Mouse (Mus musculus) spleen, postnatal 36 days (tissue): Measurements from ENCODE around the gene Acsl1.
A peak's percentile ranks its signal among the peaks of the same experiment; 100 is the strongest.

Source experiments
- DNase-seq, 2 experiments: peaks; one replicate each; pipeline ENCODE4 v3.0.0; 2022; ENCODE audit warnings: low spot score in 2 of 2, mixed read lengths in 1 of 2

Acsl1 gene

DNA sequence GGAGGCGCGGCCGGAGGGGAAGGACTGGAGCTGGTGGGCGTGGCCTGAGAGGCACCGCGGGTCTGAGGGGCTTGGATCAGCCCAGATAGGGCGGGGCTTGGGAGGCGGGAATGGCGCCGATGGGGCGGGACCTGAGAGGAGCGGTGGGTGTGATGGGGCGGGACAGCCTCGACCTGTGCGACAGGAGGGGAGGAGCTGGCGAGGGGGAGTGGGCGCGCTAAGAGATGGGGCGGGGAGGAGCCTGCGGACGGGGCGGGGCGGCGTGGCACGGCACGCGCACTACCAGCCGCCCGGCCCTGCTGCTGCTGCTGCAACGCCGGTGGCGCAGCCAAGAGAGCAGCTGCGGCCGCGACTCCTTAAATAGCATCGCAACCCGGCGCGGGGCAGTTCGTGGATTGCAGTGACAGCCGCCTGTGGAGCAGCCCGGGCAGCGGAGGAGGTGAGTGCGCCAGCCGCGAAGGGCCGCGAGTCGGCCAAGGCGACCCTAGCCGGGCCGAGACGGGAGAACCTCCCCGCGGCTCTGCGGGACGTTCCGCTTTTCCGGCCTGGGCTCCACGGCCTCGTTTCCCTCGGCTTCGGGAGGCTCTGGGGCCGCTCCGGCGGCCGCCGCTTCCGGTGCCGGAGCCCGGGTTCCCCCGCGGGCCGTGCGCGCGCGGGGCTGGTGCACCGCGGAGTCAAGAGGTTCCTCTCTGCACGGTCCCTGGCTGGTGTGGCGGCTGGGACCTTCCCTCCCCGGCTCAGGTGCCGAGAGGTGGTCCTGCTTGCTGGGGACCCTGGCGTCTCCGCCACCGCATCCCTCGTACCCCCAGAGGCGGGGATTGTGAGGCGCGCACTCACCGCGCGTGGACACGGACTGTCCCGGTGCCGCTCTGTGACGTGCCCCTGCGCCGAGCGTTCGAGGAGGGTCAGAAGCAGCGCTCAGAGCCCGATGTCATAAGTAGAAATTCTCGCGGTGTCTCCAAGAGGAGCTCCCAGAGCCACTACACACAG is at the start of gene Acsl1:
Gene Acsl1, plus strand, starts transcription at position 246 of the 990 bp plus-strand sequence.
- peak; percentile 100 for DNase-seq

DNA sequence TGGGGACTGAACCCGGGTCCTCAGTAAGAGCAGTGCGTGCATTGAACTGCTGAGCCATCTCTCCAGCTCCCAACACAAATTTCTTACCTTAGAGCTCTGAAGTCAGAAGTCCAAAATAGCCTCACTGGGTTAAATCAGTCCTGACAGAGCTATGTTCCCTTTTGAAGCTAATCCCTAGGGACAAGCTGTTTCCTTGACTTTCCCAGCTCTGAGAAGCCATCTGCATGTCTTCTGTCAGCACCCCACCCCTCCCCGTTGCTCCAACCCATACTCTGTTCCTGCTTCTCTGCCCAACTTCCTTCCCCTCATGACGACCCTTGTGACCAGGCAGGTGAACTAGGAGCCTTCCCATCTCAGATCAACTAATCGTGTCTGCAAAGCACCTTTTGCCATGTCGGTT is 49.3 kb upstream of the Acsl1 start:
- no peak for DNase-seq

DNA sequence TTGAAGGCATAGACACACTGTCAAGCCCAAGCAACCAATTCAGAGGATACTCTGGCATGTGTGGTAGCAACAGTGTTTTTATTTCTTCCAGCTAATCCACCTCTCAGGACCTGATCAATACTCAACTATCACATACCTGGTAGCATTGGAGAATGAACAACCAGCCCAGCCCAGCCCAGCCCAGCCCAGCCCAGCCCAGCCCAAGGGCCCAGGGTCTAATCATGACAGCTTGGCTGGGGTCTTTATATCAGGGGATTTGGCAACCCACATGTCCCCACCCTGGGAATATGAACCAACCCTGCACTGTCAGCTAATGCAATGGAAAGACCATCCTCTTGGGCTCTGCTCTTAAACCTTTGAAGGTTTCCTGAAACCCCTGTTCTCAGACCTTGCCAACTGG is 42.9 kb upstream of the Acsl1 start:
- no peak for DNase-seq

DNA sequence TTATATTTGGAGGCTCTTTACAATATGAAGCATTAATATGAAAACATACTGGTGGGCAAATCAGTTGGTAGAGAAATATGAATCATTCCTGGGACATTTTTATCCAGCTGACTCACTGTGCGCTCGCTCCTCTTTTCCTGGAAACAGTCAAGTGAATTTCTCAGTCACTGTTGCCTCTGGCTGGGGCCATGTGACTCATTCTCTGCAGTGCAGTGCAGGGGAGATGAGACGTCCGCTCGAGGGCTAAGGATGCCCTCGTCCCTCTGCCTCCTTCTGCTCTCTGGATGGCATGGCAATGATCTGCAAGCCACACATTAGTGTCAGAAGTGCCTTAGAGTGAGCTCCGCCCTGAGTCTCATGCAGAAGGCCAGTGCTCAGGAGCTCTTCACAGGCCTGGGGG is 41.0 kb upstream of the Acsl1 start:
- no peak for DNase-seq

DNA sequence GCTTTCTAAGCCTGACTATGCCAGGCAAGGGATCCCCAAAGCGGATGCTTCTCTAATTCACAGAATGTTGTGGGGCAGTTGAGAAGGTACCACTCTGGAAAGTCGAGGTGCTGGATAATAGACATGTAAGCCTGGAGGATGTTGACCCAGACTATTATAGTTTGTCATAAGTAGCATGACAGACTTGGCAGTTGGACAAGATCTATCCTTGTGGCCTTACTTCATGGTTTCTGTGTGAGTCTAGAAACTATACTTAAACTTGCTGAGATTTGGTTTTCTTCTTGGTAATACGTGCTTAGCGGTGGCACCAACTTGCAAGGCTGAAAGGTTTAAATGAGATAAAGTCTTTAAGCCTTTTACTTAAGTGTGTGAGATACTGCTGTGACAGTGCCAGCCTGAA is 38.9 kb upstream of the Acsl1 start:
- DNase-seq: no peak

DNA sequence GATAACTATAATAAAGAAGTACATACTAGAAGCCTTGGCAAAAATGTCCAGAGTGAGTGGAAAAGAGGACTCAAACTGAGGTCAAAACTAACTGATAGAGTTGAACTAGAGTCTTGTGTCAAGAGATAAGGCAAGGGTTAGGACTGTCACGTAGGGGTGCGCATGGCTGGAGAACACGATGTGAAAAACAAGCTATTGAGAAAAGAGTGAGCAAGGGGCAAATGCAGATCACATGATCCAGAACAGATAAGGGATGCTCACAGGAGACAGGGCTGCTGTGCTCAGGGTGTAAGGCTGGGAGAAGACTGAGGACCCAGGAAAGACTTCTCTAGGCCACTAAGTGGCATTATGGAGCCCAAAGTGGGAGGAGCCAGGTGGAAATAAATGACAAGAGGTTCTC is 38.3 kb upstream of the Acsl1 start:
- no peak for DNase-seq

DNA sequence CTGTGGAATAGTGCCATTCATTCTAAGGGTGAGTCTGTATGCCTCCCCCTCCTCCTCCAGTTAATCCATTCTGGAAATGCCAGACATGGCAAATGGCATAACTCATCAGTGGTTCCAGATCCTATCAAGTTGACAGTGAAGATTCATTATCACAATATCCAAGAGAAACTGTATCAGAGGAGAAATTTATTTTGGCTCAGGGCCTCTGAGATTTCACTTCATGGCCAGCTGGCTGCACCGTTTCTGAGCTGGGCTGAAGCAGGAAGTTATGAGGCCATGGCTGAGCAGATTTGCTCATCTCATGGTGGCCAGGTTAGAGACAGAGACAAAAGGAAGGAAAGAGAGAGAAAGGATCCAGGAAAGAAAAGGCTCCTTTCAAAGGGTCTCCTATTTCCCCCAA is 37.2 kb upstream of the Acsl1 start:
- no peak for DNase-seq

DNA sequence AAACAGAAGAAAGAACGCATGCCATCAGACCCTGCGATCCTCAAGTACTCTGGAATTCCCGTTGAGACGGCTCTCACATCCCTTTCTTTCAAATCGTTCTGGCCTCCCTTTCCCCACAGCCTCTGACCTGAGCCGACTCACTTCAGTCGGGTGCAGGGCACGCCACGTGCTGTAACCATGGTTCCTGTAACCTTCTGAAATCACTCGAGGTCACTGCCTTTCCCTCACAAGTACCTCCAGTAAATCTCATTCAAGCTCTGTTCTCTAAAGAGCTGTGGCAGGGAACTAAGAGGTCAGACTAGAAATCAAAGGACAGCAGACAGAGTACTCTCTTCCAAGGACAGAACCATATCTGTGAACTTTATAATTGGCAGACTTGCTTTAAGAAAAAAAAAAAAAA is 32.3 kb upstream of the Acsl1 start:
- no peak for DNase-seq

DNA sequence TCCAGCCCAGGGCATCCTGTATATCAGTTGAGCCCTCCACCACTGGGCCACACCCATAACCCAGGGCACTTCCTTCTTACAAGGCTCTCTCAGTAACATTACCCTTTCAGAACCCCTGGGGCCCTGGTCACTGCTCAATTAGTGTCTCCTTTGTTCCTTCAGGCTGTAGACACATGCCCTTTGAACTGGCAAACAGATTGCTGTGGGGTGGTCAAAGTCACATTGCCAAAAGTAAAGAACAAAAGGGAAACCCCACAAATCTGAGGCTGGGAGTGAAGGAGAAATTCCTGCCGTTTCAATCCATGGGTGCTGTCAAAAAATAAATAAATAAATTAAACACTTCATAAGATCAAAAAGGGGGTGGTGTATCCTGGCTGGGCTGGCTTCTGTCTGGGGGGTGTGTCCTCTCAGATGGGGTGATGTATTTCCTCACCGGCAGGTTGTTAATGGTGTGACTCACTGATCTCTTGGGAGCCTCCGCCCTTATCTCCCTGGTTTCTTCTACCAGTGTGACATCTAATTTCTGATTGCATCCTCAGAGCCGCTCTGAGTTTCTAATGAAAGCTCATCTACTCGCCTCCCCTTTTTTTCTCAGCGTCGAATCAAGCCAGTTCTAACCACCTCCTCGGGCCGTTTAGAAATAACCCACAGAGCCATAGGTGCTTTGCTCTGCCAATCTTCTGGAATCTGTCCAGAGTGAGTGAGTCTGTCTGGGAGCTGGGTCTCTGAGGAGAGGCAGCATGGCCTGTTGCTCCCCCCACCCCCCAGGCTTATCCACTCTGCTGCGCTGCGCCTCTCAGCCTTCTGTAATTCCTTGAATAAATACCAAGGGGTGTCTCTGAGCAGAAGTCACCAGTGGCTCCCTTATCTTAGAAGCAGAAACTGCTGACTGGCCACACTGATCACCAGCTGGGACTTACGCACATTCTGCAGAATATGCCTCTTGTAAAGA is 24.6 kb upstream of the Acsl1 start:
- no peak for DNase-seq

DNA sequence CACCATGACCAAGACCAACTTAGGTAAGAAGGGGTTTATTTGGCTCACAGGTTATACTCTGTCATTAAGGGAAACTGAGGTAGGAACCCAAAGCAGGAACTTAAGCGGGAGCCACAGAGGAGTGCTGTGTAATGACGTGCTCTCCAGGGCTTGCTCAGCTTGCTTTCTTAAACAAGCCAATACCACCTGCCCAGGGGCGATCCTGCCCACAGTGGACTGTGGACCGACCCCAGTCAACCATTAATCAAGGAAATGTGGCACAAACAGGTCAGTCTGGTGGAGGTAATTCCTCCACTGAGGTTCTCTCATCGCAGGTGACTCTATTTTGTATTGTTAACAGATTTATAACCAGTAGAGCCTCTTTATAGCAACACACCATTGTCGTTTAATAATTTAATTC is 23.5 kb upstream of the Acsl1 start:
- no peak for DNase-seq

DNA sequence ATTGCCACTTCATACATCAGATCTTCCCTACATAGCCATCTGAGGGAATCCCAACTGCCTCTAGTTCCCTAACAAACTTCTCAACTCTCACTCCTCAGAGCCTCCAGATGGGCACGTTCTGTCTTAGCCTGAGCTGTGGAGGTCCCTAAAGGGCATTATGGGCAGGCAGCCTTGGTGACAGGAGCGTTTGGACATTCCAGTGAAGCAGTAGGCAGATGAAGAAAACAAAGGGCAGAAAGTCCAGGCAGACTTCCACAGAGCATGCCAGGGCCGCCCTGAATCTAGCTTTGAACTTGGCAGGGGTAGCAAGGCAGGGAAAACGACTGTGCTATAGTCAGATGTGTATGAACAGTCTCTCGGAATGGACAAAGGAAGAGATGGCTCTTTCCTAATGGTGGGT is 22.2 kb upstream of the Acsl1 start:
- no peak for DNase-seq

DNA sequence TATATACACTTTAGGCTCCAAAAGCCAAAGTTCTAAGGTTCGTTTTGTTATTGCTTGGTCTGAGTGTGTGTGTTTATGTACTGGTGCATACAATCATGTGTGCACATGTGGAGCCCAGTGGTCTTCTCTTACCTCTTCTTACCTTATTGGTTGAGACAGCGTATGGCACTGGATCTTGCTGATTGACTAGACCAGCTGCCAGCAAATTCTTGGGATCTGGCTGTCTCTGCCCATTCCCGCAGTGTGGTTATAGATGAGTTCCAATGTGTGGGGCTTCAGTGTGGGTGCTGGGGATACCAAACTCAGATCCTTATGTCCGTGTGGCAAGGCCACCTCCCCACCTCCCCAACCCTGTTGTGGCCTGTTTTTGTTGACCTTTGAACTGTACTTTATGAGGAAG is 21.8 kb upstream of the Acsl1 start:
- DNase-seq: no peak

DNA sequence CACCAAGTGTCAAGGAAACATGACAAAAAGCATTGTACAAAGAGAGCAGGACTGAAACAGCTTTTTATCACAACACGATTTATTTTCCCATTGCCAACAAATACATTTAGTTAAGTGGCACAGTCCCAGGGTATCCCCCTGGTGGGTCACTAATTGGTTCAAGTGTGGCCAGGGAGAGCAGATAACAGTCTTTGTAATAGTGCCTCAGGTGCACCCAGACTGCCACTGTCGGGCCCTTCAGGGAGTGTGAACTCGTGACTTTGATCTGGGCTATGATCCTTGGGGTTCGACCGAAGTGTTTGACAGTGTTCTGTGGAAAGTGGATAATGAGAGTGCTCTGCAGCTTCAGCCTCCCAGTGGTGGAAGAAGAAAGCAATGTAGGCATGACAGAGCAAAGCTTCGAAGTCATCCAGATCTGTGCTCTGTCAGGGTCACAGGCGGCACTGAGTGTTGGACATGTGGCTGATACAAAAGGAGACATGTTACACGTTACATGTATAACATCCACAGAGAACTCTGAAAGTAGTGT is 21.1 kb upstream of the Acsl1 start:
- DNase-seq: no peak

DNA sequence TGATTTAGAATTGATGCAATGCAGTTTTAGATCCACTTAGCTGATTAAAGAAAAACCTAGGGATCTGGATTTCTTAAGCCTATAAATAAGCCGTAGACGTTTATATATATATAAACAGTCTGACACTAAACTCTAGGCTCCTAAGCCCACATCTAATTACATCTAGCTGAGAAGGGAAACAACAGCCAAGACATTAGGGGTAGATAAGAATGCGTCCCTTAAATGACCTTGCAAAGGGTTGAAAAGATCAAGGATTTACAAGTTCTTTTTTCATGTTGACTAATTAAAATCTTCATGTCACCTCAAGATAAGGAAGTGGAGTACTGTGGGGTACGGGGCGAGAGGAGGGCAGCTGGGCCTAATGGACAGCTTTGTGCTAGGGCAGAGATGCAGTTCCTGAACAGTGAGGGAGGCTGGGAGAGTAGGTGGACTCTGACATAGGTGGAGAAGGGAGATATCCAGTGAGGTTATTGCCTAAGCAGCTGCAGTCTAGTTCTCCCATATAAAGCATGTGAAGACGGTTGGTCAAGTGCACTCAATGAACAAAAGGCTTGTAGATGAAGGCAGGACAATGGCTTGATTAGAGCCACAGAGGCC is 12.5 kb upstream of the Acsl1 start:
- DNase-seq: no peak

DNA sequence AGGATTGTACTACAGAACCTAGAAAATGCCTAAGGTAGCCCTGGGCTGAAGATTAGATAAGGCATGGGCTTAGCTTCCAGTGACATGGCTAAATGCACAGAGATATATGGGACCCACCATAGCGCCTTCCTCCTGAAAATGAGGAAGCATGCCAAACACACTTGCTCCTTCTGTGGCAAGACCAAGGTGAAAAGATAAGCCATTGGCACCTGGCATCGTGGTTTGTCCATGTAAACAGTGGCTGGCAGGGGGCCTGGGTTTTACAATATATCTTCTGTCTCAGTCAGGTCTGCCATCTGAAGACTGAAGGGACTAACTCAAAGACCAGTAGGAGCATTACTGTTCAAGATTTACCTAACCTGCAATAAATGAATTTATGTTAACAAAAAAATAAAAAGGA is 2.4 kb upstream of the Acsl1 start:
- DNase-seq: no peak

DNA sequence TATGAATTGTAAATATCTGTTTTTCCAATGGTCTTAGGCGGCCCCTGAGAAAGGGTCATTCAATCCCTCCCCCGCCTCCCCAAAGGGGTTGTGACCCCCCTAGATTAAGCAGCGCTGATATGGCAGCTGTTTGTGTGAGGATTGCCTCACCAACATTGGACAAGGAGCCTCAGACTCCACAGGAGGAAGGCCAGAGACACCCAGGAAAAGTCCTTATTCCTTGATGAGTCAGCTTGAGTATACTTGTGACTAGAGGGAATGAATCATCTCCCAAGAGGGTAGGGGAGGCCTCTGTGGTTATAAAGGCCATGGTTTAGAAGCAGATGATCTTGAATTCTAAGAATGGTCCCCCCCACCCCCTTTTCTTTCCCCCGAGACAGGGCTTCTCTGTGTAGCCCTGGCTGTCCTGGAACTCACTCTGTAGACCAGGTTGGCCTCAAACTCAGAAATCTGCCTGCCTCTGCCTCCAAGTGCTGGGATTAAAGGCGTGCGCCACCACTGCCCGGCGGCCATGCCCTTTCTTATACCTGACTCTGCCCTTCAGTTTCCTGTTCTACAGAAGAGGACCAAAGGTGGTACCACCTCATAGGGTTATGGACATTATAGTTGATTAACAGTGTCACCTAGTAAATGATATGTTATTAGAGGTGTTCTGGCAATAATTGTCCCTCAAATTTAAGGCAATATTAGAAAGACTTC is 1.6 kb upstream of the Acsl1 start:
- DNase-seq: no peak

DNA sequence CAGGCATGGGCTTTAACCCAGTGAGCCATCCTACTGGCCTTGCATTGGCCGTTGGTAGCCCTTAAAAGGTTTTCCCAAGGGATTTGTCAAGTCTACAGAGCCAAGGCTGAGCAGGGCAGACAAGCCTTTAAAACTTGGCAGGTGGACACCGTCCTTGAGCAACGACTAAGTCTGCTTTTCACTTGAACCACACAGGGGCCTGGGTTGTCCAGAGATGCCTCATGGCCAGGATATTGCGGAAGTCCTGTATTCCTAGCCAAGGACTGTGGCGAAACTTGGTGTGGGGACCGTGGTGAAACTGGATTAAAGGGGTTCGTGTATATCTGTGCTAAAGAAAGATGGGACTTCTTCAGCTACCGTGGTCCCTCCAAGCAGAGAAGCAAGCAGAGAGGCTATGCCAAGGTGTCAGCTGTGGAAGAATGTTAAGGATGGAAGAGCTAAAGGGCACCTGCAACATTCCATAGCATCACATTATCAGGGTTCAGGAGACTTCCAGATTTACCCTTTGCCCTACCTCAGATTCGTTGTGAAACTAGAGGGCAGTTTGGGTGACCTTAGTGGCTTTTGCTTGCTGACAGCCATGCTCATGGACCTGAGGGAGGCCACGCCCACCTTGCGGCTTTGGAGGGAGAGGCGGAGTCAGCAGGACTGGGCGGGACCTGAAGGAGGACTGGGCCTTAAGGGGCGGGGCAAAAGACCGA is 596 bp upstream of the Acsl1 start:
- DNase-seq: no peak

DNA sequence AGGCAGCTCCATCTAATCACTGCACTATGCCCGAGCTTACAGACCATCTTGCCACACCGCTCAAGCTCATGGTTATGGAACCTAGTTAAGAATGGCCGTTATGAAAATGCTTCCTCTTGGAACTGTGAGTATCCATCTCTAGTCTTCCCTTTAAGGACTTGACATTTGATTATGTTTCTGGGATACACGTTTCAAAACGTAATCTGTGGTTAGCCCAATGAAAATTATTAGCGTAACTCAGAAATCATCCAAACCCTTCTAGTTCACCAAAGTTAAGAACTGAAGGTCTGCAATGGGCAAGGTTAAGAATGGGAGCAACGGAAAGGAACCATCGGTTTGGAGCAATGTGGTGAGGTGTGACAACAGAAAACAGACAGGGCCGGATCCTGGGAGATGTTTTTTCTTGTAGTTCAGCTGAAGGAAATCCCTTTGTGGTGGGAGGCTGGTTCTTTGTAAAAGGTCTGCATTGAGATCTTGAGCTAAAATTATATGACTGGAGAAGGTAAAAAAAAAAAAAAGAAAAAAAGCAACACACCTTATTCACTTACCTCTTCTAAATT is 1.2 kb downstream of the Acsl1 start:
- DNase-seq: no peak

DNA sequence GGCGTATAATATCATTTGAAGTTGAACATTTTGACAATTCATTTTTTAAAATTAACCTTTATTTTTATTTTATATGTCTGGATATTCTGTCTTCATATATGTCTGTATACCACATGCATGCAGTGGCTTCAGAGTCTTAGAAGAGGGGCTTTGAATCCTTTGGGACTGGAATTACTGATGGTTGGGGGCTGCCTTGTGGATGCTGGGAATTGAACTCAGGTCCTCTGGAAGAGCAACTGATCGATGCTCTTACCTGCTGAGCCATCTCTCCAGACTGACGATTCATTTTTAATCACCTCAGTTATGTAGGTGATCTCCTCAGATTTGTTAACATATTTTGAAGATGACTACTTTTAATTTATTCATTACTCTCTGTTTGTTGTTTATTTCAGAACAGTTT is 3.3 kb downstream of the Acsl1 start:
- no peak for DNase-seq

DNA sequence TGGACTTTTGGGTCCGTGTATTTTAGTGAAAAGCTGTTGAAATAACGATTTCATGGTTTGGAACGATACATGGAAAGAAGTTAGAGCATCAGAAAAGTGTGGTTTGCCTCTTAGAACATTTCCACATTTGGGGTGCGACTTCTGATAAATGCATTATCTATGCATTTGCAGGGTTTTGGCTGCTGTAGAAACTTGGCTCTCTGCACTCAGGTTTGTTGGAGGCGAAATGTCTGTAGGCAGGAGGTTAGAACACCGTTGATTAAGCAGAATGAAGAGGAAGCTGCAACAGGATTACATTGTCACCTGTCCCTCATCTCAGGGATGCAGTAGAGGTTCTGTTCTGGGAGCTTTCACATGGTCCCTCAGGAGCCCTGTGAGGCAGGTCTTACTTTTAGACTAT is 3.8 kb downstream of the Acsl1 start:
- peak; percentile 32 to 57 for DNase-seq
